Mouse (Mus musculus) layer of hippocampus, adult 2 months (tissue): Measurements from ENCODE around the gene Trim56. TPM values are rescaled to one million over a fixed set of nuclear protein-coding genes. Genes with fewer than 3 reads are reported as not detected.
"Not testable (repeated sequence)": the region's sequence is repeated elsewhere in the genome, so short reads cannot be mapped to it uniquely, and the experiment has no call there.

Experiments
- DNase-seq, 2 experiments: peaks; one replicate each; pipeline ENCODE4 v3.0.0; 2022; ENCODE audit warnings: low spot score in 2 of 2
- H3K27ac ChIP-seq: fragments of 200-600 bp; 2 replicates; pipeline ENCODE4 v1.8.1; 2022
- H3K4me3 ChIP-seq: fragments of 200-600 bp; 2 replicates; pipeline ENCODE4 v1.8.1; 2022; ENCODE audit warnings: mild to moderate bottlenecking
- CTCF ChIP-seq: fragments of 200-600 bp; conservative IDR thresholded peaks from 2 replicates; pipeline ENCODE4 v1.8.1; 2022; ENCODE audit warnings: antibody characterized with exemption, mild to moderate bottlenecking, moderate library complexity
- total RNA-seq, 2 experiments: library from RNA; stranded (reverse); gene quantifications; 2 replicates each; pipeline ENCODE4 v1.2.3; 2021

Trim56 gene
- total RNA-seq, 2 experiments from 2014 or later, result 5.5 to 5.8 TPM

- no peak for TF ChIP-seq CTCF
- no peak for DNase-seq
- no peak overlapping the region for H3K27ac ChIP-seq
Measured at GRCm38 (mm10) chr5:137121280-137121679, 5.3 kb upstream of the Trim56 start.

GRCm38 (mm10) chr5:137118878-137119277 is 2.9 kb upstream of the Trim56 start:
- no peak for DNase-seq
- H3K27ac ChIP-seq, result no peak overlapping the region
- H3K4me3 ChIP-seq, result no peak overlapping the region
- TF ChIP-seq CTCF, result no peak

More at GRCm38 (mm10) chr5:137121280-137121679, 5.3 kb upstream of the Trim56 start:
- H3K4me3 ChIP-seq, result no peak overlapping the region

- not testable (repeated sequence) for DNase-seq, H3K4me3 ChIP-seq, H3K27ac ChIP-seq
Measured at GRCm38 (mm10) chr5:137117994-137118393, 2.0 kb upstream of the Trim56 start.

GRCm38 (mm10) chr5:137116987-137117386 is 978 bp upstream of the Trim56 start:
- no peak overlapping the region for H3K4me3 ChIP-seq
- DNase-seq, result no peak
- TF ChIP-seq CTCF, result no peak
- no peak overlapping the region for H3K27ac ChIP-seq

GRCm38 (mm10) chr5:137114891-137115561 is 983 bp downstream of the Trim56 start:
- no peak for TF ChIP-seq CTCF
- H3K27ac ChIP-seq, result peak overlapping the region; percentile 72; the same call in 1 of the 2 replicates
- no peak overlapping the region; the same call in 1 of the 2 replicates for H3K4me3 ChIP-seq
- no peak for DNase-seq

GRCm38 (mm10) chr5:137111542-137112408 is 4.2 kb downstream of the Trim56 start:
- no peak overlapping the region for H3K27ac ChIP-seq
- H3K4me3 ChIP-seq, result no peak overlapping the region
- peak; percentile 29 for TF ChIP-seq CTCF
- DNase-seq, result peak in 1 of 2 experiments; percentile 19

- no peak overlapping the region for H3K4me3 ChIP-seq
- TF ChIP-seq CTCF, result no peak
- H3K27ac ChIP-seq, result no peak overlapping the region
- no peak for DNase-seq
Measured at GRCm38 (mm10) chr5:137110863-137111262, 5.1 kb downstream of the Trim56 start.

- Histone ChIP-seq H3K4me3 (no peak overlapping the region), H3K27ac (no peak overlapping the region)
- DNase-seq, result no peak
- TF ChIP-seq CTCF, result no peak
Measured at GRCm38 (mm10) chr5:137109941-137110593, 5.9 kb downstream of the Trim56 start.

GRCm38 (mm10) chr5:137108111-137108510 is 7.9 kb downstream of the Trim56 start:
- TF ChIP-seq CTCF, result no peak
- Histone ChIP-seq H3K4me3 (no peak overlapping the region), H3K27ac (no peak overlapping the region)
- DNase-seq, result no peak

GRCm38 (mm10) chr5:137107670-137108069 is 8.3 kb downstream of the Trim56 start:
- no peak overlapping the region for H3K4me3 ChIP-seq
- no peak for TF ChIP-seq CTCF

GRCm38 (mm10) chr5:137107024-137107423 is 9.0 kb downstream of the Trim56 start:
- Histone ChIP-seq H3K27ac (no peak overlapping the region), H3K4me3 (no peak overlapping the region)
- DNase-seq, result peak; percentile 68 to 88
- TF ChIP-seq CTCF, result peak; percentile 95

More at GRCm38 (mm10) chr5:137107670-137108069, 8.3 kb downstream of the Trim56 start:
- no peak overlapping the region for H3K27ac ChIP-seq
- DNase-seq, result no peak

- no peak overlapping the region for H3K27ac ChIP-seq
- H3K4me3 ChIP-seq, result no peak overlapping the region
- TF ChIP-seq CTCF, result no peak
- no peak for DNase-seq
Measured at GRCm38 (mm10) chr5:137106434-137106833, 9.6 kb downstream of the Trim56 start.

GRCm38 (mm10) chr5:137103969-137104368 is 12.0 kb downstream of the Trim56 start:
- DNase-seq, result no peak
- Histone ChIP-seq H3K27ac (no peak overlapping the region), H3K4me3 (no peak overlapping the region)
- TF ChIP-seq CTCF, result peak; percentile 49
